Mouse (Mus musculus) bone marrow, adult 2 months (tissue): ENCODE measurements around the gene Slc30a10.

Experiments
- CTCF ChIP-seq: fragments of 200-500 bp; IDR thresholded peaks from 2 replicates; pipeline ENCODE4 v1.5.1; 2011; ENCODE audit warnings: low read length, control low read depth; ENCODE audit not compliant: control insufficient read depth, insufficient read depth
- POLR2A ChIP-seq: fragments of 200-500 bp; IDR thresholded peaks from 2 replicates; pipeline ENCODE4 v1.6.1; 2011; ENCODE audit warnings: low read depth, mild to moderate bottlenecking, control low read depth, low read length, borderline replicate concordance; ENCODE audit not compliant: control insufficient read depth

- no peak for TF ChIP-seq CTCF
- TF ChIP-seq POLR2A = no peak
Measured at GRCm38 (mm10) chr1:185479861-185480260, 25.2 kb downstream of the Slc30a10 start.
